Mouse (Mus musculus) limb, embryonic 11.5 days (tissue): ENCODE measurements around the gene 1810024B03Rik. TPM values are rescaled to one million over a fixed set of nuclear protein-coding genes. Genes with fewer than 3 reads are reported as not detected.

Experiments
- ATAC-seq: fragments of 200-750 bp; cut with Nextera tagmentation; 2 replicates; pipeline ENCODE4 v1.8.0; 2017; ENCODE audit warnings: low read depth; ENCODE audit not compliant: insufficient number of reproducible peaks, low FRiP score, low TSS enrichment
- DNase-seq: peaks from one replicate; pipeline ENCODE4 v3.0.0-alpha.2; 2015; ENCODE audit warnings: low spot score
- H3K27ac ChIP-seq: fragments of 300-500 bp; sonication (generic); replicated peaks from 2 replicates; pipeline ENCODE4 v1.5.1; 2014; ENCODE audit warnings: low read depth, mild to moderate bottlenecking, low read length
- H3K27me3 ChIP-seq: fragments of 300-500 bp; sonication (generic); 2 replicates; pipeline ENCODE4 v1.6.1; 2014; ENCODE audit warnings: mild to moderate bottlenecking, low read length, mixed read lengths; ENCODE audit not compliant: control insufficient read depth, insufficient read depth
- H3K36me3 ChIP-seq: fragments of 300-500 bp; sonication (generic); 2 replicates; pipeline ENCODE4 v1.6.1; 2014; ENCODE audit warnings: mild to moderate bottlenecking, low read length, moderate library complexity, mixed read lengths; ENCODE audit not compliant: control insufficient read depth, insufficient read depth
- H3K4me1 ChIP-seq: fragments of 300-500 bp; sonication (generic); 2 replicates; pipeline ENCODE4 v1.6.1; 2014; ENCODE audit warnings: low read length, mixed read lengths; ENCODE audit not compliant: control insufficient read depth, insufficient read depth
- H3K4me2 ChIP-seq: fragments of 300-500 bp; sonication (generic); 2 replicates; pipeline ENCODE4 v1.6.1; 2014; ENCODE audit warnings: low read depth, mild to moderate bottlenecking, moderate library complexity; ENCODE audit not compliant: severe bottlenecking
- H3K4me3 ChIP-seq: fragments of 300-500 bp; sonication (generic); 2 replicates; pipeline ENCODE4 v1.5.1; 2014; ENCODE audit warnings: low read depth, low read length
- H3K9ac ChIP-seq: fragments of 300-500 bp; sonication (generic); 2 replicates; pipeline ENCODE4 v1.6.1; 2014; ENCODE audit warnings: mild to moderate bottlenecking, low read length
- H3K9me3 ChIP-seq: fragments of 300-500 bp; sonication (generic); 2 replicates; pipeline ENCODE4 v1.6.1; 2016; ENCODE audit warnings: low read length; ENCODE audit not compliant: control insufficient read depth
- WGBS: fragments of 180-500 bp; shearing (Covaris S2); extraction: QIAGEN DNeasy Blood & Tissue Kit; methylation state at CpG from one replicate; pipeline ENCODE4 v1.1.7; 2014; 5-methylcytosine and 5-hydroxymethylcytosine counted together
- polyA plus RNA-seq: library from polyadenylated mRNA; unstranded; fragments of >200 nt; fragmentation: Nextera tagmentation; extraction: Ambion mirVana; gene quantifications from 2 replicates; pipeline ENCODE4 v1.2.1, GENCODE M21; 2014

Gene 1810024B03Rik
- polyA plus RNA-seq = 1.9 and 2.1 TPM in 2 replicates

- ATAC-seq = peak; percentile 94
- Histone ChIP-seq H3K36me3 (peaks cover 8% of the 10 kb centered on the region; the same call in 1 of the 2 replicates), H3K27ac (no peak within 1 kb of the TSS; the same call in 1 of the 2 replicates), H3K27me3 (no peaks in the 10 kb centered on the region), H3K9me3 (no peaks in the 10 kb centered on the region), H3K9ac (peak within 1 kb of the TSS; percentile 83), H3K4me2 (peak within 1 kb of the TSS; percentile 86), H3K4me1 (peaks cover 7% of the 10 kb centered on the region), H3K4me3 (peak within 1 kb of the TSS; percentile 91)
- WGBS = 13% methylated on average over 36 of the region's 36 CpGs
- peak; percentile 95 for DNase-seq
Measured at GRCm38 (mm10) chr2:127207547-127208451, at the start of gene 1810024B03Rik, which contains the start of gene Snrnp200. TSS of gene 1810024B03Rik (minus strand) at chr2:127208280. TSS of gene Snrnp200 (plus strand) at chr2:127208386.

- Histone ChIP-seq H3K9me3 (no peaks in the 10 kb centered on the region), H3K9ac (no peak overlapping the region), H3K27me3 (no peaks in the 10 kb centered on the region), H3K27ac (no peak overlapping the region), H3K4me1 (no peaks in the 10 kb centered on the region), H3K4me2 (no peak overlapping the region), H3K4me3 (no peak overlapping the region), H3K36me3 (peaks cover 3% of the 10 kb centered on the region)
- 89% methylated on average over 6 of the region's 6 CpGs for WGBS
- DNase-seq (no peak), ATAC-seq (no peak)
Measured at GRCm38 (mm10) chr2:127255294-127255693, 47.2 kb upstream of the 1810024B03Rik start.

- Histone ChIP-seq H3K4me3 (no peak overlapping the region), H3K4me1 (no peaks in the 10 kb centered on the region), H3K4me2 (no peak overlapping the region), H3K9ac (no peak overlapping the region), H3K36me3 (peaks cover 3% of the 10 kb centered on the region), H3K9me3 (no peaks in the 10 kb centered on the region), H3K27ac (no peak overlapping the region), H3K27me3 (no peaks in the 10 kb centered on the region)
- no peak for DNase-seq
- no peak for ATAC-seq
- WGBS = 82% methylated on average over 3 of the region's 3 CpGs
Measured at GRCm38 (mm10) chr2:127254604-127255134, 46.6 kb upstream of the 1810024B03Rik start.

- no peak for ATAC-seq
- Histone ChIP-seq H3K4me1 (0 out of 2 replicates have a peak, but pooled peaks cover 5% of the 10 kb centered on the region), H3K9me3 (no peaks in the 10 kb centered on the region), H3K4me3 (no peak overlapping the region), H3K36me3 (peaks cover 3% of the 10 kb centered on the region; the same call in 1 of the 2 replicates), H3K4me2 (no peak overlapping the region), H3K9ac (no peak overlapping the region), H3K27me3 (no peaks in the 10 kb centered on the region), H3K27ac (no peak overlapping the region)
- no peak for DNase-seq
- 74% methylated on average over 5 of the region's 5 CpGs for WGBS
Measured at GRCm38 (mm10) chr2:127252787-127253186, 44.7 kb upstream of the 1810024B03Rik start.

- DNase-seq = no peak
- Histone ChIP-seq H3K4me3 (no peak overlapping the region), H3K27ac (no peak overlapping the region), H3K9me3 (no peaks in the 10 kb centered on the region), H3K27me3 (no peaks in the 10 kb centered on the region), H3K4me2 (no peak overlapping the region), H3K36me3 (peaks cover 3% of the 10 kb centered on the region; the same call in 1 of the 2 replicates), H3K9ac (no peak overlapping the region), H3K4me1 (0 out of 2 replicates have a peak, but pooled peaks cover 5% of the 10 kb centered on the region)
- ATAC-seq = no peak
- 64% methylated on average over 3 of the region's 3 CpGs for WGBS
Measured at GRCm38 (mm10) chr2:127251880-127252527, 43.9 kb upstream of the 1810024B03Rik start.

- ATAC-seq = no peak
- Histone ChIP-seq H3K27ac (no peak overlapping the region), H3K9me3 (no peaks in the 10 kb centered on the region), H3K9ac (no peak overlapping the region), H3K4me1 (0 out of 2 replicates have a peak, but pooled peaks cover 5% of the 10 kb centered on the region), H3K27me3 (no peaks in the 10 kb centered on the region), H3K4me3 (no peak overlapping the region), H3K4me2 (no peak overlapping the region), H3K36me3 (no peaks in the 10 kb centered on the region)
- WGBS = 88% methylated on average over 3 of the region's 3 CpGs
- no peak for DNase-seq
Measured at GRCm38 (mm10) chr2:127251457-127251856, 43.4 kb upstream of the 1810024B03Rik start.

- Histone ChIP-seq H3K4me3 (no peak overlapping the region), H3K27me3 (no peaks in the 10 kb centered on the region), H3K9me3 (no peaks in the 10 kb centered on the region), H3K27ac (no peak overlapping the region), H3K36me3 (peaks cover 5% of the 10 kb centered on the region; the same call in 1 of the 2 replicates), H3K4me1 (0 out of 2 replicates have a peak, but pooled peaks cover 5% of the 10 kb centered on the region), H3K4me2 (no peak overlapping the region), H3K9ac (no peak overlapping the region)
- ATAC-seq (no peak), DNase-seq (no peak)
- WGBS = 90% methylated on average over 9 of the region's 9 CpGs
Measured at GRCm38 (mm10) chr2:127250291-127251008, 42.4 kb upstream of the 1810024B03Rik start.
